Mouse (Mus musculus): ENCODE data around the gene Cdk15. TPM values are rescaled to one million over a fixed set of nuclear protein-coding genes. Genes with fewer than 3 reads are reported as not detected.
A peak's percentile ranks its signal among the peaks of the same experiment; 100 is the strongest.

The Cdk15 gene
- polyA plus RNA-seq, 1 experiment from 2014 or later = not detected

DNA sequence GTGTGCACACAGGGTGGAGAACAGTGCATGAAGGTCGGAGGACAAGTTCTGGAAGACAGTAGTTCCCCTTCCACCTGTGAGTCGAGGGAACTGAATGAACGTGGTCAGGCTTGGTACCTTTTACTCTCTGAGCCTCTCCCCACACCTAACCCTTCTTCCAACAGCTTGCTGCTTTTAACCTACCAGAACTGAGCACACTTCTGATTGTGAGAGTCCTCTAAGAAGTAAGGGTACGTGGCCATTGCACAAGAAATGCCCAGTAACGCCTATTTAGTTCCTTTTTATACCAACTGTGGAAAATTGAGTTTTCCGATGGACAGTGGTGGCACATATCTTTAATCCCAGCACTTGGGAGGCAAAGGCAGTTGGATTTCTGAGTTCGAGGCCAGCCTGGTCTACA, 28.2 kb upstream of the Cdk15 start:
- no peaks in the 10 kb centered on the region for H3K27me3 ChIP-seq (ENCODE audit: control insufficient read depth, insufficient read depth, low read depth, low read length)
- no peaks in the 10 kb centered on the region for H3K4me1 ChIP-seq (ENCODE audit: control insufficient read depth, low read depth, low read length)
- no peaks in the 10 kb centered on the region for H3K9me3 ChIP-seq (replicated peaks; ENCODE audit: control insufficient read depth, low read length)
- H3K4me3 ChIP-seq (ENCODE audit: low read depth, low read length) = no peak overlapping the region
- no peak for ATAC-seq (ENCODE audit: low read depth)
- no peak overlapping the region for H3K4me2 ChIP-seq (ENCODE audit: low read depth, low read length)
- no peaks in the 10 kb centered on the region; the same call in 1 of the 2 replicates for H3K36me3 ChIP-seq (ENCODE audit: control insufficient read depth, insufficient read depth)
- H3K9ac ChIP-seq (ENCODE audit: low read depth, low read length) = no peak overlapping the region
- WGBS (ENCODE audit: insufficient replicate concordance) = 57% methylated on average over 7 of the region's 7 CpGs
- H3K27ac ChIP-seq (ENCODE audit: low read length) = no peak overlapping the region

DNA sequence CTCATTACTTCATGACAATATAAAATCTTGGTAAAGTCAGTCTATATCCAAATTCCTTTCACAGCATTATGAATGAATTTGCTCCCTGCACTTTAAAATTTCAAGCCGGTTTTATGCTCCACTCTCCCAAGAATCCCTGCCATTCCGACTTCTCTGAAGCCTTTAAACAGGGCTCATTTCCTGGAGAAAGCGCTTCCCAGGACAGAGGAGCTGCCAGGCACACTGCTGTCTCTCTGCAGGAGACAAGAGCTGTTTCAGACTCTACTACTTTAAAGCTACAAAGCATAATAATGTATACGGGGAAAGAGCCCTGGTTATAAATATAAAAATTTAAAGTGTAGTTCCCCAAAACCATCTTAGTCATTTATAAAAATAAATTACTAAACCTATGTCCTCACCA, 27.5 kb upstream of the Cdk15 start:
- ATAC-seq (ENCODE audit: low read depth) = no peak
- Histone ChIP-seq H3K4me1 (ENCODE audit: control insufficient read depth, low read depth, low read length) (no peaks in the 10 kb centered on the region), H3K9me3 (replicated peaks; ENCODE audit: control insufficient read depth, low read length) (no peaks in the 10 kb centered on the region), H3K27ac (ENCODE audit: low read length) (no peak overlapping the region), H3K4me3 (ENCODE audit: low read depth, low read length) (no peak overlapping the region), H3K4me2 (ENCODE audit: low read depth, low read length) (no peak overlapping the region), H3K9ac (ENCODE audit: low read depth, low read length) (no peak overlapping the region), H3K36me3 (ENCODE audit: control insufficient read depth, insufficient read depth) (no peaks in the 10 kb centered on the region; the same call in 1 of the 2 replicates), H3K27me3 (ENCODE audit: control insufficient read depth, insufficient read depth, low read depth, low read length) (no peaks in the 10 kb centered on the region)
- 63% methylated on average over 4 of the region's 4 CpGs for WGBS (ENCODE audit: insufficient replicate concordance)

DNA sequence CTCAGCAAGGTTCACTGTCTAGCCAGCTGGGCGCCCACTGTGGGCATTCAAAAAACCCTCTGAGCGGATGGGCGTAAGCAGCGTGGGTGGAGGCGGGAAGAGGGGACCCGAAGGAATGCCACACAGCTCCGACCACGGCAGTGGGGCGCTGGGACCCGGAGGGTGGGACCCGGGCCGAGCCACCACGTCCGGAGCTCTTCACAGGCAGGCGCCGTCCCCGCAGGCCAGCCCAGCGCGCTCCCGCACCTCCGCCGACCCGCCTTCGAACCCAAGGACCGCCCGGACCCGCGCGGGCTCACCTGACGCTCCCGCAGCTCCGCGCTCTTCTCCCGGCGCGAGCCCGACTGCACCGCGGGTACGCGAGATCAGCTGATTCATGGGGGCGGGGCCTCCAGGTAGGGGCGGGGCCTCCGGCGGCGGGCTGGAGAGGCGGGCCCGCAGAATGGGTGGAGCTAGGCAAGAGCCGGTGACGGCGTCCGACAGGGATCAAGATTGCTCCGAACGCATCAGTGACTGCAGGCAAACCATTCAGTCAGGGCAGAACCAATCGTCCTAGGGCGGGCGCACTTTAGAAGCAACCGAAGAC, 19.8 kb upstream of the Cdk15 start, which contains the start of gene Als2:
Als2 (minus strand) TSS at position 376 of the 586 bp plus-strand sequence.
- Histone ChIP-seq H3K9me3 (replicated peaks; ENCODE audit: control insufficient read depth, low read length) (no peaks in the 10 kb centered on the region), H3K4me3 (ENCODE audit: low read depth, low read length) (peak within 1 kb of the TSS; percentile 76), H3K27me3 (ENCODE audit: control insufficient read depth, insufficient read depth, low read depth, low read length) (no peaks in the 10 kb centered on the region), H3K4me1 (ENCODE audit: control insufficient read depth, low read depth, low read length) (peaks cover 5% of the 10 kb centered on the region; the same call in 1 of the 2 replicates), H3K9ac (ENCODE audit: low read depth, low read length) (peak within 1 kb of the TSS; percentile 86), H3K27ac (ENCODE audit: low read length) (peak within 1 kb of the TSS; percentile 61), H3K4me2 (ENCODE audit: low read depth, low read length) (peak within 1 kb of the TSS; percentile 95), H3K36me3 (ENCODE audit: control insufficient read depth, insufficient read depth) (no peaks in the 10 kb centered on the region)
- under 1% methylated on average over 58 of the region's 58 CpGs for WGBS (ENCODE audit: insufficient replicate concordance)
- ATAC-seq (ENCODE audit: low read depth) = peak; percentile 94

- Histone ChIP-seq H3K36me3 (ENCODE audit: control insufficient read depth, insufficient read depth) (no peaks in the 10 kb centered on the region), H3K27me3 (ENCODE audit: control insufficient read depth, insufficient read depth, low read depth, low read length) (no peaks in the 10 kb centered on the region), H3K9ac (ENCODE audit: low read depth, low read length) (peak overlapping the region; percentile 86), H3K4me2 (ENCODE audit: low read depth, low read length) (peak overlapping the region; percentile 95), H3K9me3 (replicated peaks; ENCODE audit: control insufficient read depth, low read length) (no peaks in the 10 kb centered on the region), H3K4me1 (ENCODE audit: control insufficient read depth, low read depth, low read length) (peaks cover 5% of the 10 kb centered on the region; the same call in 1 of the 2 replicates), H3K27ac (ENCODE audit: low read length) (peak overlapping the region; percentile 61), H3K4me3 (ENCODE audit: low read depth, low read length) (peak overlapping the region; percentile 76)
- WGBS (ENCODE audit: insufficient replicate concordance) = 1% methylated on average over 19 of the region's 19 CpGs
- peak; percentile 46 for ATAC-seq (ENCODE audit: low read depth)
Measured at GRCm38 (mm10) chr1:59237614-59238211, 19.0 kb upstream of the Cdk15 start.

GRCm38 (mm10) chr1:59243770-59244169, 12.9 kb upstream of the Cdk15 start:
- Histone ChIP-seq H3K27me3 (ENCODE audit: control insufficient read depth, insufficient read depth, low read depth, low read length) (no peaks in the 10 kb centered on the region), H3K4me1 (ENCODE audit: control insufficient read depth, low read depth, low read length) (no peaks in the 10 kb centered on the region; the same call in 1 of the 2 replicates), H3K27ac (ENCODE audit: low read length) (no peak overlapping the region), H3K9ac (ENCODE audit: low read depth, low read length) (no peak overlapping the region), H3K4me3 (ENCODE audit: low read depth, low read length) (no peak overlapping the region), H3K4me2 (ENCODE audit: low read depth, low read length) (no peak overlapping the region), H3K36me3 (ENCODE audit: control insufficient read depth, insufficient read depth) (no peaks in the 10 kb centered on the region), H3K9me3 (replicated peaks; ENCODE audit: control insufficient read depth, low read length) (no peaks in the 10 kb centered on the region)
- no peak for ATAC-seq (ENCODE audit: low read depth)
- 34% methylated on average over 2 of the region's 2 CpGs for WGBS (ENCODE audit: insufficient replicate concordance)

DNA sequence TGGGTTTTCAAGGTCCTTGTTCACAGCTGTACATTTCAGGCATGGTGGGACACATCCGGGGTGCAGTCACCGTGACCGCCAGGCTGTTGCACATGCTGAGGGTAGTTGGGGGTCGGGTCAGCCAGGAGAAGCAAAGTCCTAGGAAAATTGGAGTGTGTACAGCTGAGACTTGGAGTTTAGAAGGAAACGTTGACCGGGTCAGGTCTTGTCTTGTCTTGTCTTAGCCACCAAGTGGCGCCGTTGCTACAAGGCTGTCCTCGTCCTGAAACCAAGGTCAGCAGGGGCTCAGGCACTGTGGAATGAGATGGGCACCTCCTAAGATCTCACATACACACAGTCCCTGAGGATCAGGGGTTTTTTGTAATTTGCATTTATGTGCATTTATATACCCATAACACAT, 9.1 kb upstream of the Cdk15 start:
- Histone ChIP-seq H3K4me2 (ENCODE audit: low read depth, low read length) (no peak overlapping the region), H3K4me1 (ENCODE audit: control insufficient read depth, low read depth, low read length) (no peaks in the 10 kb centered on the region), H3K27ac (ENCODE audit: low read length) (no peak overlapping the region), H3K27me3 (ENCODE audit: control insufficient read depth, insufficient read depth, low read depth, low read length) (no peaks in the 10 kb centered on the region), H3K9ac (ENCODE audit: low read depth, low read length) (no peak overlapping the region), H3K9me3 (replicated peaks; ENCODE audit: control insufficient read depth, low read length) (no peaks in the 10 kb centered on the region), H3K36me3 (ENCODE audit: control insufficient read depth, insufficient read depth) (no peaks in the 10 kb centered on the region), H3K4me3 (ENCODE audit: low read depth, low read length) (no peak overlapping the region)
- ATAC-seq (ENCODE audit: low read depth) = no peak
- 7% methylated on average over 9 of the region's 9 CpGs for WGBS (ENCODE audit: insufficient replicate concordance)

DNA sequence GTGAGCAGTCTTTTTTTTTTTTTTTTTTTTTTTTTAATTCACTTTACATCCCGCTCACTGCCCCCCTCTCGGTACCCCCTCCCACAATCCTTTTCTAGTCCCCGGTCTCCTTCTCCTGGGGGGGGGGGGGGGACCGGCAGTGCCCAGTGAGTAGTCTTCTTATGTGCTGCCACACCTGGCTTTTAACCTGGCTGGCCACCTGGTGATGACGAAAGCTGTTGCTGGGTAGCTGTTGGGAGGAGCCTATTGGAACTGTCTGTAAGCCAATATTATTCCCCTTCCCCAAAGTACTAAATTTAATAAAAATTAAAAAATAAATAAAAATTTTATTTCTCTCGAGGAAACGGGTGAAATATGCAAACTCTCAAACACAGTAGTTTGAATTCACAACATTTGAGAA, 3.9 kb upstream of the Cdk15 start:
- Histone ChIP-seq H3K4me2 (ENCODE audit: low read depth, low read length) (peak overlapping the region; percentile 40), H3K4me1 (ENCODE audit: control insufficient read depth, low read depth, low read length) (no peaks in the 10 kb centered on the region), H3K9ac (ENCODE audit: low read depth, low read length) (no peak overlapping the region), H3K4me3 (ENCODE audit: low read depth, low read length) (no peak overlapping the region), H3K36me3 (ENCODE audit: control insufficient read depth, insufficient read depth) (no peaks in the 10 kb centered on the region), H3K27ac (ENCODE audit: low read length) (no peak overlapping the region), H3K9me3 (replicated peaks; ENCODE audit: control insufficient read depth, low read length) (no peaks in the 10 kb centered on the region), H3K27me3 (ENCODE audit: control insufficient read depth, insufficient read depth, low read depth, low read length) (no peaks in the 10 kb centered on the region)
- WGBS (ENCODE audit: insufficient replicate concordance) = 14% methylated on average over 7 of the region's 7 CpGs
- ATAC-seq (ENCODE audit: low read depth) = no peak

- Histone ChIP-seq H3K4me2 (ENCODE audit: low read depth, low read length) (peak overlapping the region; percentile 40), H3K27me3 (ENCODE audit: control insufficient read depth, insufficient read depth, low read depth, low read length) (no peaks in the 10 kb centered on the region), H3K4me3 (ENCODE audit: low read depth, low read length) (no peak overlapping the region; the same call in 1 of the 2 replicates), H3K36me3 (ENCODE audit: control insufficient read depth, insufficient read depth) (no peaks in the 10 kb centered on the region), H3K27ac (ENCODE audit: low read length) (no peak overlapping the region), H3K9ac (ENCODE audit: low read depth, low read length) (no peak overlapping the region), H3K4me1 (ENCODE audit: control insufficient read depth, low read depth, low read length) (no peaks in the 10 kb centered on the region), H3K9me3 (replicated peaks; ENCODE audit: control insufficient read depth, low read length) (no peaks in the 10 kb centered on the region)
- ATAC-seq (ENCODE audit: low read depth) = no peak
- 14% methylated on average over 18 of the region's 18 CpGs for WGBS (ENCODE audit: insufficient replicate concordance)
Measured at GRCm38 (mm10) chr1:59253301-59253909, 3.3 kb upstream of the Cdk15 start.

DNA sequence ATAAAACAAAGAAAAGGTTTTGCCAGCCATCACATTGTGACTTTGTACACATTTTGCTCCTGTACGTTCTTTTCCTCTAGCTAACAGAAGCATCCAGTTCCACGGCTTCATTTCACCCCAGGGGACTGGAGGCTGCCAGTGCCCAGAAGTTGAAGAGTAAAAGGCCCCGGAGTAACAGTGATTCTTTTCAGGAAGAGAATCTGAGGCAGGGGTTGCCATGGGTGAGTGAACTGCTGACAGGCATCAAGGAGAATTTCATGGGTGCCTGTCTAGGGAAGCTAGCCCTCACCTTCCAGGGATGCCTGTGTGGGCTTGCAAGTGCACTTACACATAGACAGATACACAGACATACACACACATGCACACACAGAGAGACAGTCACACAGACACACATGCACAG, 1.0 kb downstream of the Cdk15 start:
- H3K27me3 ChIP-seq (ENCODE audit: control insufficient read depth, insufficient read depth, low read depth, low read length) = no peaks in the 10 kb centered on the region
- no peak overlapping the region for H3K4me3 ChIP-seq (ENCODE audit: low read depth, low read length)
- no peak overlapping the region for H3K27ac ChIP-seq (ENCODE audit: low read length)
- H3K4me2 ChIP-seq (ENCODE audit: low read depth, low read length) = no peak overlapping the region
- no peaks in the 10 kb centered on the region for H3K9me3 ChIP-seq (replicated peaks; ENCODE audit: control insufficient read depth, low read length)
- WGBS (ENCODE audit: insufficient replicate concordance) = 67% methylated on average over 3 of the region's 3 CpGs
- ATAC-seq (ENCODE audit: low read depth) = no peak
- no peak overlapping the region for H3K9ac ChIP-seq (ENCODE audit: low read depth, low read length)
- no peaks in the 10 kb centered on the region for H3K4me1 ChIP-seq (ENCODE audit: control insufficient read depth, low read depth, low read length)
- H3K36me3 ChIP-seq (ENCODE audit: control insufficient read depth, insufficient read depth) = no peaks in the 10 kb centered on the region
